Mouse (Mus musculus): ENCODE measurements around the gene Zfp385c. TPM values are rescaled to one million over a fixed set of nuclear protein-coding genes. Genes with fewer than 3 reads are reported as not detected.
"Not testable (repeated sequence)": the region's sequence is repeated elsewhere in the genome, so short reads cannot be mapped to it uniquely, and the experiment has no call there.

Gene Zfp385c
- polyA plus RNA-seq, 1 experiment from 2014 or later: 0.23 TPM

- not testable (repeated sequence) for H3K27me3 ChIP-seq; H3K4me3 ChIP-seq; H3K9ac ChIP-seq (replicated peaks); H3K9me3 ChIP-seq; ATAC-seq (replicated peaks); H3K27ac ChIP-seq (replicated peaks); H3K4me1 ChIP-seq; H3K4me2 ChIP-seq (replicated peaks)
- H3K36me3 ChIP-seq: peaks cover 72% of the 10 kb centered on the region
- WGBS: 100% methylated on average over 1 of the region's 1 CpGs
Measured at GRCm38 (mm10) chr11:100582413-100582812, 109.8 kb downstream of the Zfp385c start.

GRCm38 (mm10) chr11:100581756-100582155 lies 110.5 kb downstream of the Zfp385c start:
- H3K9me3 ChIP-seq: no peaks in the 10 kb centered on the region
- H3K9ac ChIP-seq (replicated peaks): no peak overlapping the region
- no peak overlapping the region for H3K4me3 ChIP-seq
- H3K27ac ChIP-seq (replicated peaks): 0 out of 2 replicates have a peak overlapping the region, but pooled peaks have one; percentile 23
- H3K27me3 ChIP-seq: no peaks in the 10 kb centered on the region
- no peak overlapping the region for H3K4me2 ChIP-seq (replicated peaks)
- H3K36me3 ChIP-seq: peaks cover 66% of the 10 kb centered on the region
- WGBS: 35% methylated on average over 4 of the region's 4 CpGs
- ATAC-seq (replicated peaks): no peak
- no peaks in the 10 kb centered on the region for H3K4me1 ChIP-seq

GRCm38 (mm10) chr11:100580275-100580674 lies 112.0 kb downstream of the Zfp385c start:
- peaks cover 6% of the 10 kb centered on the region for H3K4me1 ChIP-seq
- H3K27me3 ChIP-seq: no peaks in the 10 kb centered on the region
- no peak overlapping the region for H3K9ac ChIP-seq (replicated peaks)
- WGBS: 93% methylated on average over 13 of the region's 13 CpGs
- H3K27ac ChIP-seq (replicated peaks): no peak overlapping the region
- H3K4me3 ChIP-seq: no peak overlapping the region
- peaks cover 51% of the 10 kb centered on the region for H3K36me3 ChIP-seq
- H3K9me3 ChIP-seq: no peaks in the 10 kb centered on the region
- no peak overlapping the region for H3K4me2 ChIP-seq (replicated peaks)
- no peak for ATAC-seq (replicated peaks)

GRCm38 (mm10) chr11:100579116-100579799 lies 113.0 kb downstream of the Zfp385c start:
- H3K4me1 ChIP-seq: peaks cover 14% of the 10 kb centered on the region
- no peaks in the 10 kb centered on the region for H3K9me3 ChIP-seq
- no peaks in the 10 kb centered on the region for H3K27me3 ChIP-seq
- WGBS: 94% methylated on average over 9 of the region's 9 CpGs
- H3K4me2 ChIP-seq (replicated peaks): no peak overlapping the region
- H3K36me3 ChIP-seq: peaks cover 43% of the 10 kb centered on the region
- H3K27ac ChIP-seq (replicated peaks): no peak overlapping the region
- no peak for ATAC-seq (replicated peaks)
- H3K4me3 ChIP-seq: no peak overlapping the region
- no peak overlapping the region for H3K9ac ChIP-seq (replicated peaks)

GRCm38 (mm10) chr11:100577852-100578599 lies 114.2 kb downstream of the Zfp385c start:
- Histone ChIP-seq H3K9me3 (no peaks in the 10 kb centered on the region), H3K4me3 (no peak overlapping the region), H3K4me2 (replicated peaks) (no peak overlapping the region), H3K4me1 (peaks cover 14% of the 10 kb centered on the region), H3K36me3 (peaks cover 30% of the 10 kb centered on the region), H3K27me3 (no peaks in the 10 kb centered on the region), H3K27ac (replicated peaks) (no peak overlapping the region), H3K9ac (replicated peaks) (no peak overlapping the region)
- no peak for ATAC-seq (replicated peaks)
- 80% methylated on average over 8 of the region's 8 CpGs for WGBS

Other genes starting within 250 kb of the Zfp385c start
- gene Klhl11, start 219.7 kb downstream of the Zfp385c start, polyA plus RNA-seq (2015; fragmentation: Nextera tagmentation; extraction: Ambion mirVana): 13.5 and 14.0 TPM in 2 replicates
- gene Acly, start 164.5 kb downstream of the Zfp385c start, polyA plus RNA-seq (2015; fragmentation: Nextera tagmentation; extraction: Ambion mirVana): 230 and 237 TPM in 2 replicates
- gene Ttc25, start 146.8 kb downstream of the Zfp385c start, polyA plus RNA-seq (2015; fragmentation: Nextera tagmentation; extraction: Ambion mirVana): 1.1 and 2.1 TPM in 2 replicates
- gene Cnp, start 117.6 kb downstream of the Zfp385c start, polyA plus RNA-seq (2015; fragmentation: Nextera tagmentation; extraction: Ambion mirVana): 23.4 and 26.9 TPM in 2 replicates
- gene Nkiras2, start 73.2 kb downstream of the Zfp385c start, polyA plus RNA-seq (2015; fragmentation: Nextera tagmentation; extraction: Ambion mirVana): 90.5 and 91.3 TPM in 2 replicates
- gene Dnajc7, start 72.3 kb downstream of the Zfp385c start, polyA plus RNA-seq (2015; fragmentation: Nextera tagmentation; extraction: Ambion mirVana): 294 and 295 TPM in 2 replicates
- gene Dhx58, start 11.8 kb upstream of the Zfp385c start, polyA plus RNA-seq (2015; fragmentation: Nextera tagmentation; extraction: Ambion mirVana): 1.4 and 2.4 TPM in 2 replicates
- 53.1 and 54.4 TPM in 2 replicates for gene Kat2a, start 20.0 kb upstream of the Zfp385c start, polyA plus RNA-seq (2015; fragmentation: Nextera tagmentation; extraction: Ambion mirVana)
- 0.24 and 0.41 TPM in 2 replicates for gene Hspb9, start 21.4 kb upstream of the Zfp385c start, polyA plus RNA-seq (2015; fragmentation: Nextera tagmentation; extraction: Ambion mirVana)
- gene Rab5c, start 45.8 kb upstream of the Zfp385c start, polyA plus RNA-seq (2015; fragmentation: Nextera tagmentation; extraction: Ambion mirVana): 30.3 and 31.6 TPM in 2 replicates
- gene Kcnh4, start 67.5 kb upstream of the Zfp385c start, polyA plus RNA-seq (2015; fragmentation: Nextera tagmentation; extraction: Ambion mirVana): 4.6 TPM in 2 replicates
- 1.0 and 1.1 TPM in 2 replicates for gene Hcrt, start 70.5 kb upstream of the Zfp385c start, polyA plus RNA-seq (2015; fragmentation: Nextera tagmentation; extraction: Ambion mirVana)
- 2.8 and 3.0 TPM in 2 replicates for gene Ghdc, start 78.5 kb upstream of the Zfp385c start, polyA plus RNA-seq (2015; fragmentation: Nextera tagmentation; extraction: Ambion mirVana)
- 11.4 and 13.3 TPM in 2 replicates for gene Stat5b, start 158.3 kb upstream of the Zfp385c start, polyA plus RNA-seq (2015; fragmentation: Nextera tagmentation; extraction: Ambion mirVana)
- gene Stat5a, start 166.9 kb upstream of the Zfp385c start, polyA plus RNA-seq (2015; fragmentation: Nextera tagmentation; extraction: Ambion mirVana): 0.71 and 1.0 TPM in 2 replicates
- gene Stat3, start 247.1 kb upstream of the Zfp385c start, polyA plus RNA-seq (2015; fragmentation: Nextera tagmentation; extraction: Ambion mirVana): 31.1 and 32.3 TPM in 2 replicates

Data from forebrain, embryonic 15.5 days (tissue).